Mouse (Mus musculus) inflammation-experienced regulatory T-cells, adult 6 months (primary cell): Measurements from ENCODE around the gene Gm20388. TPM values are rescaled to one million over a fixed set of nuclear protein-coding genes. Genes with fewer than 3 reads are reported as not detected.

Source experiments
- ATAC-seq: one replicate; pipeline ENCODE4 v1.8.0; 2017
- polyA plus RNA-seq, 3 experiments: library from polyadenylated mRNA; unstranded; fragments of 100-300 nt; shearing (Covaris generic); gene quantifications; one replicate each; pipeline ENCODE4 v1.2.1; 2017

Gm20388 gene
- polyA plus RNA-seq, 3 experiments from 2014 or later, result 10.8 to 14.1 (median 11.8) TPM

DNA sequence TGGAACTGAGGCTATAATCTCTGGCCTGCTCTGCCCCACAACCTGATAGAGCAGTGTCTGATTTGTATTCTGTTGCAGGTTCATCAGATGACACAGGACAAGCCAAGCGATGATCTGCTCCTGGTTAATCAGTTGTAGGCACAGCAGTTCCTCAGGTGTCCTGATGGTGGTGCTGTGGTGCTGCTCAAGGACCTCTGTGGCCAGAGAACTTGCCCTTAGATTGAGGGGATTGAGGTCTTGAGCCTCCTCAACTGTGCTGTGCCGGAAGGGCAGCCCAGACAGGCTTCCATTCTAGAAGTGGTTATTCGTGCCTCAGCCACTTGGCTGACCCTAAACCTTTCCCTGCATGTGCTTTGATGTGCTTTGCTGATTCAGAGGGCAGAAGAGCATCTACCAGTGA is 4141.5 kb downstream of the Gm20388 start:
- peak; percentile 46 for ATAC-seq

- ATAC-seq, result no peak
Measured at GRCm38 (mm10) chr8:124052568-124052967, 4141.9 kb downstream of the Gm20388 start.

- no peak for ATAC-seq
Measured at GRCm38 (mm10) chr8:124056832-124057655, 4146.4 kb downstream of the Gm20388 start.

DNA sequence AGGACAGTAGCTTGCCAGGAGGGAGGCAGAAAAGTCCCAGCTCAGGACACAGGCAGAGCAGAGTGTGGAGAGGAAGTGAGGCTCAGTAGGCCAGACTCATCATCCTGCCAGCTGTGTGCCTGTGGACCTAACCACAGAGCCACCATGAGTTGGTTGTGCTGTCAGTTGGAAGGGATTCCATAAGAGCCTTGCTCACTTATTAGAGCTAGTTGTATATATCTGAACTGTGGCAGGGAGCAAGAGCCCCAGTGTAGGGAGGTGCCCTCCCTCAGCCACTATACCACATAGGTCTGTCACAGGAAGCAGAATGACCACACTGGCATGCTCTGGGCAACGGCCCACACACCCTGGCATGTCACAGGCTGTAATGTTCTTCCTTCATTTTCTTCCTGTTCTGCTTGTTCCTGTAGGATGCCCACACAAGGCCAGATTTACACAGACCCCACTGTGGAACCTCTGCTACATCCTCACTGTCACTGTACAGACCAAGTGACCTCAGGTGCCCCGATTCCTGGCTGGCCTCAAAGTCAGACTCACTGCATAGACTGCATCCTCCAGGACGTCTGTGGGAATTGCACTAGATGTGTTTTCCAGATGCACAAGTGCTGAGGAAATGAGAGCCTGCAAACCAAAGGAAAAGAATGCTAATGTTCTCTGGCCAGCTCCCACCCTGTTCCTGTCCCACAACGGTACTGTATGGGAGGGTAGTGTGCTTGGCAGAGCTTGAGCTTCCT is 4155.9 kb downstream of the Gm20388 start:
- no peak for ATAC-seq

GRCm38 (mm10) chr8:124067059-124067750 is 4156.6 kb downstream of the Gm20388 start:
- no peak for ATAC-seq

DNA sequence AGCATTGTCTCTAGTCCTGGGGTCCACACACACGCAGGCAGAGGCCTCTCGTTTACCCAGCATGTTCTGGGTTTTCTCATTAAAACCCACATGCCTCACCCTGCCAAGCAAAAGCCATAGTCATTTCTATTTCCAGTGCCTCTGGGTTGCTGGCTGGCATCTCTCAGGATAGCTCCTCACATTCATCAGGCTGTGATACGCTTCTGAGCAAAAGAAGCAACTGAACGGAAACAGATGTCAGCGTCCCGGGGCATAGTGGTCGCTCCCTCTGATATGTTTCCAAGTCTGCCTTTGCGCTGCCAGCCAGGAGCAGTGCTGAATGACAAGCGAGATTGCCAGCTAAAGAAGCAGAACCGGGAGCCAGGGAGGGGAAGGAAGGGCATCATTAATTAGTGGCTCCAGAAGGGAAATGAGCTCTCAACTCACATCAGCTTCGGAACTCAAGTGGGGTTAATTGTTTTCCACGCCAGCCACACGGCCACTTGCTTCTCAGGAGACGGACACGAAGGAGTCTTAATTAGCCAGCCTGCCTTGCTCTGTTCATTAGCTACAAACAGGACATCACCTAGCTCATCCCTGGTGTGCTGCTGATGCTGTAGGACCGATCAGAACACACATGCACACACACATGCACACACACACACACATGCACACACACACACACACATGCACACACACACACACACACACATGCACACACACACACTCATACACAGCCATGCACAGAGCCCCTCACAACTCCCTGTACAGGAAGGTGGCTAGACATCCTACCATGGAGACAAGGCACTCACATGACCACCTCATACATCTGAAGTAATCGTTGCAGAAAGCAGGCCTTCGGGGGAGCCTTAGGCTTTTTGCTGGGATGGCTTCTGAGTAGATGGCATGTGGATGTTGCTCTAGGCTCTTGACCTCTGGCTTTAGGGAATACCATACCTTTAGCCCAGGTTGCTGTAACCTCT is 4160.0 kb downstream of the Gm20388 start:
- no peak for ATAC-seq

GRCm38 (mm10) chr8:124075977-124076376 is 4165.3 kb downstream of the Gm20388 start:
- peak; percentile 43 for ATAC-seq

DNA sequence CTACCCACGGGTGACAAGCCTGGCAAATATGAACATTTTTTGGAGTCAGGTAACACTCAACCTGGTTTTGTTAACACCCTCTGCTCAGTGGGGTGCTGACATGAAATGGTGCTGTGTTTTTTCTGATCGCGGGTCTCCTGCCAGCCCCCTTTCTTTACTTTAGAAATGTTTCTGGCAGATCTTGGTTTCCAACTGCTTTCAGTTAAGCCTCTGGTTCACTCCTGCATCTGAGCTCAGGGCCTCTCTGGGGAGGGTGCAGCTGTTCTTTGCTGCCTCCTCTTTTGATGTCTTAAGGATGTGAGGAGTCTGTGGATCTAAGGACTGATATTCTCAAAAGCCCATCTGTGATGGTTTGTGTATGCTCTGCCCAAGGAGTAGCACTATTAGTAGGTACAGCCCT is 4165.8 kb downstream of the Gm20388 start:
- no peak for ATAC-seq

GRCm38 (mm10) chr8:124077377-124077776 is 4166.7 kb downstream of the Gm20388 start:
- no peak for ATAC-seq

DNA sequence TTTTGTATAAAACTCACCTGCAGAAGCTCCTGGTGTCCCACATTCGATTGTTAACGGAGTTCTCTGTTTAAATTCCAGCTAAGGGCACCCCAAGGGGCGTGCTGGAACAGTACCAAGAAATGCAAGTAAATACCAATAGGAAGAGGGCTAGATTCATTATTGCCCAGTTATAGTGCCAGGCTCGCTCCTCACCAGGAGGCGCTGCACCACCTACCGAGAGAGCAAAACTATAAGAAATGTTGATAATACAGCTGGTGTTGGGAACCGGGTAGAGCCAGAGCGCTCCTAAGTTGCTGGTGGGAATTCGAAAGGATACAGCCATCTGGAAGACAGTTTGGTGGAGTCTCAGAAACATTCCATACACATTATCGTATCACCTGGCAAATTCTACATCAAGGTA is 4167.4 kb downstream of the Gm20388 start:
- no peak for ATAC-seq

GRCm38 (mm10) chr8:124078969-124079368 is 4168.3 kb downstream of the Gm20388 start:
- no peak for ATAC-seq

GRCm38 (mm10) chr8:124080467-124081326 is 4170.1 kb downstream of the Gm20388 start:
- no peak for ATAC-seq

DNA sequence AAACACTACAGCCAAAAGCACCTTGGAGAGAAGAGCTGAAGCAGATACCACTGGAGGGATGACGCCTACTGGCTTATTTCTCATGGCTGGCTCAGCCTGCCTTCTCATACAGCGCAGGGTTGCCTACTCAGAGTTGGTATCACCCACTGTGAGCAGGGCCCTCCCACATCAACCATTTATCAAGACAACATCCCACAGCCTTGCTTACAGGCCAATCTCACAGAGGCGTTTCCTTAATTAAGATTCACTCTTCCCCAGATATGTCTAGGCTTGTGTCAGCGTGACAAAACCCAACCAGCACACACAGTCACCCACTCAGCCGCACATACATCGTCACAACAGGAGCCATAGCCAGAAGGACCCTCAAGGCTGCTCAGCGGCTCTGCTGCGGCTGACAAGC is 4172.0 kb downstream of the Gm20388 start:
- no peak for ATAC-seq

DNA sequence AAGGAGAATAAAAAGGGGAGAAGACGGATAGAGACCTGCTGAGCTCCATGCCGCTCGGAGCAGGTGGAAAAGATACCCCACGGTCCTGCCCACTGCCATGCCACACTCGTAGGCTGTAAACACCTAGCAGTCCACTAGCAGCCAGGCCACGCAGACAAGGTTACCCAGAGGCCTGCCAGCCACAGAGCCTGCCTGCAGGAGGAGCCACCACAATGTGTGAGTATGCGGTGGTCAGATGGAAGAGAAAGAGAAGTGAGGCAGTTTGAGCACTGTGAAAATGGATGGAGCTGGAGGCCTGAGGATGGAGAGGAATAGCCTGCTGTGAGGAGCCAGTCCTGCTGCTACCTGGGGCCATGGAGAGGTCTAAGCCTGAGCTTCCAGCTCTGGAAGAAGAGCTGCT is 4173.0 kb downstream of the Gm20388 start:
- no peak for ATAC-seq

GRCm38 (mm10) chr8:124085668-124086067 is 4175.0 kb downstream of the Gm20388 start:
- ATAC-seq, result no peak

DNA sequence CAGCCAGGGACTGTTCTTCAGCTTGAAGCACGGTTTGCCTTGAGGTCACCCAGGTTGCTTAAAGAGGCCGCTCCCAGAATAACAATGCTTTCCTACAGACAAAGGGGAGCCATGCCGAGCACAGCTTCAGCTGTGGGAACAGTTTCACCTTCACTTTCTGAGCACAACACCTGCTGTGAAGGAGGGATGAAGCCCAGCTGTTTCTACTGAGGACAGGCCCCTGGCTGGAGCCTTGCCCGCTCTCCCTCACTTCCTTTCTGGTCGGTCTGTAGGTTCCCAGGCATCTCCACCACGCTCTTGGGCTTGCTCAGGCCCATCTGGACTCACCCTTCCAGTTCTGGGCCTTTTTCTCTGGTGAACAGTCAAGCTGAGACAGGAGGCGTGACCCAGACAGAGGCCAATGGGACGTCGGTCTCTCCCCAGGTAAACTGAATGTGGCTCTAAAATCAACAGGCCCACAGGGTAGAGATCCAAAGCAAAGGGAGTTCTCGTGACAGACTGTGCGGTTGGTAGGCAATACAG is 4177.5 kb downstream of the Gm20388 start:
- no peak for ATAC-seq

GRCm38 (mm10) chr8:124089016-124089415 is 4178.4 kb downstream of the Gm20388 start:
- no peak for ATAC-seq

- ATAC-seq, result no peak
Measured at GRCm38 (mm10) chr8:124090473-124090872, 4179.8 kb downstream of the Gm20388 start.

DNA sequence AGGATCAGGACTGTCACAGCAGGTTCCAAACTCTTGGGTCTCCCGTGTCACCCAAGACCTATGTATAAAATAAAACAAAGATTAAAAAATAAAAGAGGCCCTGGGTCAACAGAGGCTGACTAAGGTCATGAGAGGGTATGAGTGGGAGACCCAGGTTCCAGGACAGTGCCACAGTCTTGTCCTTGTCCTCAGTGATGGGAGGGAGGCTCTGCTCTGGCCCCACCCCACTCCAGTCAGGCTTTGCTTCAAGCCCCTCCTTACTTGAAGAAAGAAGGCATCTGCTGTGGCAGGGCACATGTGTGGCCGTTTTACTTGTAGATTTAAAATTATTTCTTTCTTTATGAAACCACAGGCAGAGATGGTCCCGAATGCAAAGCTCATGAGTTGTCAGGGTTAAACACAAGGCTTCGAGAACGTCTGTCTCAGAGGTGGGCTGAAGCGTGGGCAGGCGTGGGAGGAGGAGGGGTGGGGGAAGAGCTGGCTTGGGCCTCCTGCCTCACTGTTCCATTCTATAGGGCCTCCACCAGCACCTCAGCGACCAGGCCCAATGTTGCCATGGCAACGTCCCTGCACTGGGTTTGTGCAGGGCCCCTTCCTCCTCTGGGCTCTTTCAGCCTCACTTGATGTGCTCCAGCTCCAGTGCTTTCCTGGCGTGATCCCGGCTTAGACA is 4188.4 kb downstream of the Gm20388 start:
- ATAC-seq, result no peak

- no peak for ATAC-seq
Measured at GRCm38 (mm10) chr8:124099623-124099965, 4189.0 kb downstream of the Gm20388 start.
